Mouse (Mus musculus) stomach, embryonic 14.5 days (tissue): Measurements from ENCODE around the gene Cep126. TPM values are rescaled to one million over a fixed set of nuclear protein-coding genes. Genes with fewer than 3 reads are reported as not detected.

Source experiments
- ATAC-seq: fragments of 200-750 bp; cut with Nextera tagmentation; 2 replicates; pipeline ENCODE4 v1.8.0; 2017; ENCODE audit warnings: low read depth, moderate TSS enrichment; ENCODE audit not compliant: insufficient number of reproducible peaks, insufficient read depth, low FRiP score
- H3K27ac ChIP-seq: fragments of 300-500 bp; sonication (generic); 2 replicates; pipeline ENCODE4 v1.5.1; 2014; ENCODE audit warnings: mild to moderate bottlenecking, low read length, moderate library complexity, mixed read lengths
- H3K27me3 ChIP-seq: fragments of 300-500 bp; sonication (generic); 2 replicates; pipeline ENCODE4 v1.6.1; 2014; ENCODE audit warnings: low read length, control low read depth, mixed read lengths; ENCODE audit not compliant: control insufficient read depth, insufficient read depth
- H3K36me3 ChIP-seq: fragments of 300-500 bp; sonication (generic); 2 replicates; pipeline ENCODE4 v1.6.1; 2014; ENCODE audit warnings: mild to moderate bottlenecking, control low read depth, low read length, moderate library complexity, mixed read lengths; ENCODE audit not compliant: control insufficient read depth, insufficient read depth
- H3K4me1 ChIP-seq: fragments of 300-500 bp; sonication (generic); 2 replicates; pipeline ENCODE4 v1.6.1; 2014; ENCODE audit warnings: low read length, control low read depth, mixed read lengths; ENCODE audit not compliant: control insufficient read depth, insufficient read depth
- H3K4me2 ChIP-seq: fragments of 300-500 bp; sonication (generic); replicated peaks from 2 replicates; pipeline ENCODE4 v1.6.1; 2014; ENCODE audit warnings: low read depth, low read length, control low read depth
- H3K4me3 ChIP-seq: fragments of 300-500 bp; sonication (generic); 2 replicates; pipeline ENCODE4 v1.5.1; 2014; ENCODE audit warnings: low read depth, low read length, control low read depth
- H3K9ac ChIP-seq: fragments of 300-500 bp; sonication (generic); replicated peaks from 2 replicates; pipeline ENCODE4 v1.6.1; 2014; ENCODE audit warnings: low read depth, mild to moderate bottlenecking, control low read depth, low read length, moderate library complexity, mixed read lengths
- H3K9me3 ChIP-seq: fragments of 300-500 bp; sonication (generic); 2 replicates; pipeline ENCODE4 v1.6.1; 2016; ENCODE audit warnings: low read depth, low read length, control low read depth; ENCODE audit not compliant: control insufficient read depth
- WGBS: fragments of 180-500 bp; shearing (Covaris S2); extraction: QIAGEN DNeasy Blood & Tissue Kit; methylation state at CpG from one replicate; pipeline ENCODE4 v1.1.7; 2014; 5-methylcytosine and 5-hydroxymethylcytosine counted together
- polyA plus RNA-seq: library from polyadenylated mRNA; unstranded; fragments of >200 nt; fragmentation: Nextera tagmentation; extraction: Ambion mirVana; gene quantifications from 2 replicates; pipeline ENCODE4 v1.2.1, GENCODE M21; 2014

Cep126 gene
- polyA plus RNA-seq, 1 experiment from 2014 or later: 3.6 TPM

GRCm38 (mm10) chr9:8035546-8035945 is 98.5 kb downstream of the Cep126 start:
- no peak overlapping the region for H3K4me2 ChIP-seq
- H3K27ac ChIP-seq: no peak overlapping the region

GRCm38 (mm10) chr9:8035091-8035490 is 99.0 kb downstream of the Cep126 start:
- no peak for ATAC-seq
- no peaks in the 10 kb centered on the region for H3K27me3 ChIP-seq
- 48% methylated on average over 4 of the region's 4 CpGs for WGBS
- H3K27ac ChIP-seq: no peak overlapping the region
- H3K4me3 ChIP-seq: no peak overlapping the region
- no peak overlapping the region for H3K9ac ChIP-seq
- no peaks in the 10 kb centered on the region for H3K9me3 ChIP-seq
- H3K4me1 ChIP-seq: no peaks in the 10 kb centered on the region
- no peaks in the 10 kb centered on the region for H3K36me3 ChIP-seq
- H3K4me2 ChIP-seq: no peak overlapping the region

More at GRCm38 (mm10) chr9:8035546-8035945, 98.5 kb downstream of the Cep126 start:
- H3K9ac ChIP-seq: no peak overlapping the region
- H3K4me1 ChIP-seq: no peaks in the 10 kb centered on the region
- no peak overlapping the region for H3K4me3 ChIP-seq
- WGBS: 15% methylated on average over 7 of the region's 7 CpGs
- no peaks in the 10 kb centered on the region for H3K9me3 ChIP-seq
- peak; percentile 67; the same call in 1 of the 2 replicates for ATAC-seq
- no peaks in the 10 kb centered on the region for H3K27me3 ChIP-seq
- H3K36me3 ChIP-seq: no peaks in the 10 kb centered on the region

GRCm38 (mm10) chr9:8034143-8034542 is 100.0 kb downstream of the Cep126 start:
- no peaks in the 10 kb centered on the region for H3K4me1 ChIP-seq
- no peak for ATAC-seq
- H3K36me3 ChIP-seq: no peaks in the 10 kb centered on the region
- no peaks in the 10 kb centered on the region for H3K27me3 ChIP-seq
- no peaks in the 10 kb centered on the region for H3K9me3 ChIP-seq
- no peak overlapping the region for H3K4me2 ChIP-seq
- H3K27ac ChIP-seq: no peak overlapping the region
- no peak overlapping the region for H3K4me3 ChIP-seq
- 69% methylated on average over 1 of the region's 1 CpGs for WGBS
- H3K9ac ChIP-seq: no peak overlapping the region

- no peak for ATAC-seq
- Histone ChIP-seq H3K4me2 (no peak overlapping the region), H3K4me1 (no peaks in the 10 kb centered on the region), H3K9me3 (no peaks in the 10 kb centered on the region), H3K36me3 (no peaks in the 10 kb centered on the region), H3K4me3 (no peak overlapping the region), H3K27me3 (no peaks in the 10 kb centered on the region), H3K27ac (no peak overlapping the region), H3K9ac (no peak overlapping the region)
- 78% methylated on average over 5 of the region's 5 CpGs for WGBS
These were observed 101.2 kb downstream of the Cep126 start for GRCm38 (mm10) chr9:8032847-8033246.

Other genes starting within 250 kb of the Cep126 start
- 35.1 and 36.2 TPM in 2 replicates for gene Yap1, start 129.7 kb downstream of the Cep126 start, polyA plus RNA-seq
- 12.0 and 13.8 TPM in 2 replicates for gene Cfap300, start 91.5 kb downstream of the Cep126 start, polyA plus RNA-seq